Mouse (Mus musculus) forebrain, embryonic 11.5 days (tissue): ENCODE results near the gene Gm49391. TPM values are rescaled to one million over a fixed set of nuclear protein-coding genes. Genes with fewer than 3 reads are reported as not detected.

ENCODE experiments used
- ATAC-seq: fragments of 200-750 bp; cut with Nextera tagmentation; replicated peaks from 2 replicates; pipeline ENCODE4 v1.8.0; 2017; ENCODE audit warnings: moderate TSS enrichment; ENCODE audit not compliant: low FRiP score
- DNase-seq: peaks from one replicate; pipeline ENCODE4 v3.0.0-alpha.2; 2017; ENCODE audit warnings: low spot score
- H3K27ac ChIP-seq: fragments of 300-500 bp; sonication (generic); 2 replicates; pipeline ENCODE4 v1.5.1; 2014; ENCODE audit warnings: low read depth, low read length
- H3K27me3 ChIP-seq: fragments of 300-500 bp; sonication (generic); 2 replicates; pipeline ENCODE4 v1.6.1; 2014; ENCODE audit warnings: mild to moderate bottlenecking, low read length, mixed read lengths; ENCODE audit not compliant: control insufficient read depth, insufficient read depth
- H3K36me3 ChIP-seq: fragments of 300-500 bp; sonication (generic); 2 replicates; pipeline ENCODE4 v1.6.1; 2014; ENCODE audit warnings: mild to moderate bottlenecking, low read length, moderate library complexity, mixed read lengths; ENCODE audit not compliant: control insufficient read depth, insufficient read depth
- H3K4me1 ChIP-seq: fragments of 300-500 bp; sonication (generic); replicated peaks from 2 replicates; pipeline ENCODE4 v1.6.1; 2014; ENCODE audit warnings: low read length, mixed read lengths; ENCODE audit not compliant: control insufficient read depth, insufficient read depth
- H3K4me2 ChIP-seq: fragments of 300-500 bp; sonication (generic); 2 replicates; pipeline ENCODE4 v1.6.1; 2014; ENCODE audit warnings: low read depth, mild to moderate bottlenecking, low read length, moderate library complexity, mixed read lengths; ENCODE audit not compliant: severe bottlenecking
- H3K4me3 ChIP-seq: fragments of 300-500 bp; sonication (generic); 2 replicates; pipeline ENCODE4 v1.5.1; 2014; ENCODE audit warnings: low read depth, low read length
- H3K9ac ChIP-seq: fragments of 300-500 bp; sonication (generic); 2 replicates; pipeline ENCODE4 v1.6.1; 2014; ENCODE audit warnings: low read length
- H3K9me3 ChIP-seq: fragments of 300-500 bp; sonication (generic); 2 replicates; pipeline ENCODE4 v1.6.1; 2016; ENCODE audit warnings: low read length, mixed read lengths; ENCODE audit not compliant: control insufficient read depth
- WGBS: fragments of 180-500 bp; shearing (Covaris S2); extraction: QIAGEN DNeasy Blood & Tissue Kit; methylation state at CpG from one replicate; pipeline ENCODE4 v1.1.7; 2014; 5-methylcytosine and 5-hydroxymethylcytosine counted together
- polyA plus RNA-seq: library from polyadenylated mRNA; unstranded; fragments of >200 nt; fragmentation: Nextera tagmentation; extraction: Ambion mirVana; gene quantifications from 2 replicates; pipeline ENCODE4 v1.2.1, GENCODE M21; 2014

The Gm49391 gene
- polyA plus RNA-seq, 1 experiment from 2014 or later = 1.7 TPM

DNA sequence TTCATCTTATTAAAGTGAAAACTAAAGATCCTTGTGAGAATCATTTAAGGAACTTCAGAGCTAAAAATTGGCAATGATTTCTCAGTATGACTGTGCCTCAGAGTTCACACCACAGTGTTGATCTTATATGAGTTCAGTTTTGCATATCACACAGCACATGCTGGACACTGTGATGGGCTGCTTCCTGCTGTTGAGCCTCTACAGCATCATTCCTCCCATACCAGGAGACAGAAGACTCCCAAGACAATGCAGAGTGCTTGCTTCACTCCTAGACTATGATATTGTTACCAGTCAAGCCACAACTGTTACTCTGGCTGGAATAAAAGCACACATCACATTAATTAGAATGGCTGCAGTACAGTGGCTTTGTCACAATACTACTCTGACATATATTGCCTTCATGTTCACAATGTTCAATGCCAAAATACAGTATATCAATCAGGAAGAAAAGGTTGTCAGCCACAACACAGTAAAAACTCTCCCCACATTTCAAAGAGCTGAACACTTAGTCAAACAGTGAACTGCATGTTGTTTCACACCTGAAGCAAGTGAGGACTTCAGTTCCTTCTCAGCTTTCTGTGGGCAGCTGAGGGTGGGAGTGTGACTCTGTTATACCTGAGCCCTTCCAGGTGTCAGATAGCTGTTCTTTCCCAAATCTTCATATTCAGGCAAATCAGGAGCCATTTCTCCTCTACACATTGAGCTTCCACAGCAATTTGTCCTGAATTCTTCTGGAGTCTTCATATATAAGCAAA lies 40.8 kb downstream of the Gm49391 start:
- Histone ChIP-seq H3K27me3 (no peaks in the 10 kb centered on the region), H3K9me3 (no peaks in the 10 kb centered on the region), H3K4me3 (no peak overlapping the region), H3K4me2 (no peak overlapping the region), H3K36me3 (no peaks in the 10 kb centered on the region), H3K9ac (no peak overlapping the region), H3K27ac (no peak overlapping the region), H3K4me1 (no peaks in the 10 kb centered on the region)
- no peak for DNase-seq
- ATAC-seq = no peak

DNA sequence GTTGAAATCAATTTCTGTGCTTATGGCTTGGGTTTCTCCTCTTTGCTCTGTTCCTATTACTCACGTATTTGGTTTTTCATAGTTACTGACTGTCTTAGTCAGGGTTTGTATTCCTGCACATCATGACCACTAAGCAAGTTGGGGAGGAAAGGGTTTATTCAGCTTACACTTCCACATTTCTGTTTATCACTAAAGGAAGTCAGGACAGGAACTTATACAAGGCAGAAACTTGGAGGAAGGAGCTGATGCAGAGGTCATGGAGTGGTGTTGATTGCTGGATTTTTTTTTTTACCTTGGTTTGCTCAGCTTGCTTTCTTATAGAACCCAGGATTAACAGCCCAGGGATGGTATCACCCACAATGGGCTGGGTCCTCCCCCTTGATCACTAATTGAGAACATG lies 44.1 kb downstream of the Gm49391 start:
- no peak overlapping the region for H3K27ac ChIP-seq
- no peak overlapping the region for H3K4me2 ChIP-seq
- H3K9ac ChIP-seq = no peak overlapping the region
- no peak overlapping the region for H3K4me3 ChIP-seq
- no peaks in the 10 kb centered on the region for H3K27me3 ChIP-seq
- no peaks in the 10 kb centered on the region for H3K36me3 ChIP-seq
- ATAC-seq = no peak
- no peaks in the 10 kb centered on the region for H3K4me1 ChIP-seq
- 93% methylated on average over 1 of the region's 1 CpGs for WGBS
- DNase-seq = no peak
- no peaks in the 10 kb centered on the region for H3K9me3 ChIP-seq

DNA sequence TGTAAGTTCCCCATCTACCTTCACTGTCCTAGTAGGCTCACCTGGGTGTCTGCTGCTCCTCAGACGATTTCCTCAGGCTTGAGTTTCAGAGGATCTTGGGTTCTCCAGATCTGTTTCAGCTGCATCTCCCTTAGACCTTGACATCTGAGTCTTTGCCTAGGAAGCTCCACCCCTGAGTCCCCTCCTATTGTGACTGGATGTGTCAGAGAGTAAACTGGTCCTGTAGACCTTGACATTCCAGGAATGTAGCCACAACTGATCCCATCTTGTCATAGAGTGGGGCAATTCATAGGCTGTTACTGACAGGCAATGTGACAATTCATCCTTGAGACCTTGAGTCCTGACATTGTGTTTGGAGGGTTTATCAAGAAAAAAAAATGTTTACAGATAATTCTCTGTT lies 72.1 kb downstream of the Gm49391 start, which contains the start of gene 4930486L24Rik:
Gene 4930486L24Rik, minus strand, starts transcription at position 195 of the 400 bp plus-strand sequence.
- Histone ChIP-seq H3K27me3 (no peaks in the 10 kb centered on the region), H3K9me3 (no peaks in the 10 kb centered on the region), H3K4me3 (no peak within 1 kb of the TSS), H3K36me3 (no peaks in the 10 kb centered on the region), H3K9ac (no peak within 1 kb of the TSS), H3K4me2 (no peak within 1 kb of the TSS), H3K4me1 (no peaks in the 10 kb centered on the region), H3K27ac (no peak within 1 kb of the TSS)
- ATAC-seq = no peak
- no peak for DNase-seq
- 96% methylated on average over 1 of the region's 1 CpGs for WGBS

DNA sequence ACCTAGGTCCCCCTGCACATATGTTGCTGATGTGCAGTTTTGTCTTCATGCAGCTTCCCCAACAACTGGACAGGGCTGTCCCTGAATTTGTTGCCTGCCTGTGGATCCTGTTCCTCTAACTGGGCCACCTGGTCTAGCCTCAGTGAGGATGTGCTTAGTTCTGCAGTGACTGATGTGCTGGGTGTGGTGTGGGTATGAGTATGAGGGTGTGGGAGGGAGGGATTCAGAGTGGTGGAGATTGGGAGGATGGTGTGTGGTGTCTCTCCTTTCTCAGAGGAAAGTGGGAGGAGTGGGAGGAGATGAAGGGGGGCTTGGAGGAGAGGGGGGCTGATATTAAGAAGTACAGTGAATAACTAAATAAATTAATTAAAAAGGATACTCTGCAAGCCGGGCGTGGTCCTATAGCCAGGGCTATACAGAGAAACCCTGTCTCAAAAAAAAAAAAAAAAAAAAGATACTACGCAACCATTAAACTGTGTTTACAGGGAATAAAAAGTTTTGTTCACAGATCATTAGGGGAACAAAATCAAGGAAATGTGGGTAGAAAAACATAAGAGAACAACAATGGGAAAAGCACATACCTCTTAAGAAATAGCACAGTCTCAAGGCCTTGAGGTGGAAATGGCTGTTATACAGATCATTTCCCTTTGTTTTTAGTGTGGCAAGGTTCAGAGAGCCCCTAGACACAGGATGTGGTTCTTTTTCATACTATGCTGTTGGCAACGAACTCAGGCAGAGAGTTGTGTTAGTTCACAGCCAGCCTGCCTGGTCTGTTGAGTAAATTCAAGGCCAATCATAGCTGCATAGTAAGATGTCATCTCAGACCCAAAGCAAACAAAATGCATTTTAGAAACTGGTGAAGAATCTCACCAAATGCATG lies 87.9 kb downstream of the Gm49391 start:
- ATAC-seq = no peak
- 85% methylated on average over 4 of the region's 4 CpGs for WGBS
- Histone ChIP-seq H3K36me3 (no peaks in the 10 kb centered on the region), H3K9ac (no peak overlapping the region), H3K4me1 (no peaks in the 10 kb centered on the region), H3K4me2 (no peak overlapping the region), H3K4me3 (no peak overlapping the region), H3K9me3 (no peaks in the 10 kb centered on the region), H3K27ac (no peak overlapping the region), H3K27me3 (no peaks in the 10 kb centered on the region)
- no peak for DNase-seq

Other genes with a start within 250 kb of the Gm49391 start
- not detected in 2 replicates for gene BC051665, start 150.2 kb downstream of the Gm49391 start, polyA plus RNA-seq
- gene Ctsll3, start 133.7 kb downstream of the Gm49391 start, polyA plus RNA-seq = not detected in 2 replicates
- not detected in 2 replicates for gene 4930486L24Rik, start 72.1 kb downstream of the Gm49391 start, polyA plus RNA-seq
- not detected in 2 replicates for gene Gm49392, start 39.7 kb downstream of the Gm49391 start, polyA plus RNA-seq
- gene Ctla2b, start 39.1 kb downstream of the Gm49391 start, polyA plus RNA-seq = 0.88 and 2.6 TPM in 2 replicates
- not detected in 2 replicates for gene Tpbpb, start 31.7 kb downstream of the Gm49391 start, polyA plus RNA-seq
- gene Gm49393, start 981 bp downstream of the Gm49391 start, polyA plus RNA-seq = not detected in 2 replicates
- 12.0 and 13.3 TPM in 2 replicates for gene Ctla2a, start 54 bp upstream of the Gm49391 start, polyA plus RNA-seq
- gene Tpbpa, start 5.4 kb upstream of the Gm49391 start, polyA plus RNA-seq = not detected in 2 replicates
- gene Ctsj, start 69.4 kb upstream of the Gm49391 start, polyA plus RNA-seq = not detected in 2 replicates
- not detected in 2 replicates for gene Ctsq, start 104.1 kb upstream of the Gm49391 start, polyA plus RNA-seq
- gene Ctsr, start 227.7 kb upstream of the Gm49391 start, polyA plus RNA-seq = not detected in 2 replicates